Mouse (Mus musculus): ENCODE data around the gene Ghrhr. TPM values are rescaled to one million over a fixed set of nuclear protein-coding genes. Genes with fewer than 3 reads are reported as not detected.

Ghrhr gene
- polyA plus RNA-seq (2012; rRNA removed), result 0.03 and 0.06 TPM in 2 replicates

GRCm38 (mm10) chr6:55376076-55376475 is at the start of gene Ghrhr:
Gene Ghrhr (plus strand): TSS chr6:55376295.

GRCm38 (mm10) chr6:55335989-55336514 is 40.0 kb upstream of the Ghrhr start, which contains the start of gene Aqp1:
Gene Aqp1 (plus strand): TSS chr6:55336432.

Other genes with a start within 250 kb of the Ghrhr start
- gene Crhr2, start 243.3 kb upstream of the Ghrhr start, polyA plus RNA-seq (2012; rRNA removed), result 0.29 and 0.43 TPM in 2 replicates
- 0.36 and 3.1 TPM in 2 replicates for gene Inmt, start 201.3 kb upstream of the Ghrhr start, polyA plus RNA-seq (2012; rRNA removed)
- 0.85 and 0.90 TPM in 2 replicates for gene Mindy4, start 172.9 kb upstream of the Ghrhr start, polyA plus RNA-seq (2012; rRNA removed)
- gene Aqp1, start 39.9 kb upstream of the Ghrhr start, polyA plus RNA-seq (2012; rRNA removed), result 78.2 and 83.7 TPM in 2 replicates
- 0.03 and 0.04 TPM in 2 replicates for gene Adcyap1r1, start 75.7 kb downstream of the Ghrhr start, polyA plus RNA-seq (2012; rRNA removed)